Mouse (Mus musculus) midbrain, embryonic 10.5 days (tissue): Measurements from ENCODE around the gene Apopt1. TPM values are rescaled to one million over a fixed set of nuclear protein-coding genes. Genes with fewer than 3 reads are reported as not detected.

Experiments
- DNase-seq: peaks from one replicate; pipeline ENCODE4 v3.0.0-alpha.2; 2017; ENCODE audit warnings: low spot score
- H3K27ac ChIP-seq: fragments of 300-500 bp; sonication (generic); replicated peaks from 2 replicates; pipeline ENCODE4 v1.5.1; 2016; ENCODE audit warnings: mild to moderate bottlenecking
- H3K27me3 ChIP-seq: fragments of 300-500 bp; sonication (generic); 2 replicates; pipeline ENCODE4 v1.6.1; 2016; ENCODE audit warnings: low read depth, mild to moderate bottlenecking; ENCODE audit not compliant: poor library complexity, severe bottlenecking
- H3K36me3 ChIP-seq: fragments of 300-500 bp; sonication (generic); 2 replicates; pipeline ENCODE4 v1.6.1; 2016; ENCODE audit warnings: mild to moderate bottlenecking, moderate library complexity
- H3K4me1 ChIP-seq: fragments of 300-500 bp; sonication (generic); 2 replicates; pipeline ENCODE4 v1.6.1; 2016
- H3K4me3 ChIP-seq: fragments of 300-500 bp; sonication (generic); 2 replicates; pipeline ENCODE4 v1.5.1; 2016; ENCODE audit warnings: mild to moderate bottlenecking, moderate library complexity
- H3K9me3 ChIP-seq: fragments of 300-500 bp; sonication (generic); replicated peaks from 2 replicates; pipeline ENCODE4 v1.6.1; 2016; ENCODE audit warnings: mild to moderate bottlenecking
- WGBS: fragments of 180-500 bp; shearing (Covaris S2); methylation state at CpG from one replicate; pipeline ENCODE4 v1.1.7; 2016; 5-methylcytosine and 5-hydroxymethylcytosine counted together
- polyA plus RNA-seq: library from polyadenylated mRNA; unstranded; fragments of >200 nt; fragmentation: Nextera tagmentation; extraction: Ambion mirVana; gene quantifications from 2 replicates; pipeline ENCODE4 v1.2.1, GENCODE M21; 2016

The Apopt1 gene
- polyA plus RNA-seq, 1 experiment from 2014 or later, result 59.8 TPM

DNA sequence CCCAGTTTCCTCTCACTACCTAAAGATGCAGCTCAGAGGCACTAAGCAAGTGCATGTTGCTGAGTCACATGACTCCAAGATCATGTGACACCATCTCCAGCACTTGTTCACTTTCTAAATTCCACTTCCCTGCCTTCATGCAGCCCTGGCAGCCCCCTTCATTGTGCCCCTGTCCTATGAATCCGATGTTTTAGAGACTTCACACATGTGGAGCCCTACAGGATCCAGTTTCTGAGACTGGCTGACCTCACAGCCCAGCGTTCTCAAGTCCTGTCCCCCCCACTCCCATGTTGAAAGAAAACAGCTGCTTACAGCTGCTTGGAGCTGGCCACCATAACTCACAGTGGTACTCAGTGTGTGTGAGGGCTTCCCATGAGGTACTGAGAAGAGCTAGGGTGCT, 30.4 kb downstream of the Apopt1 start:
- Histone ChIP-seq H3K36me3 (no peaks in the 10 kb centered on the region; the same call in 1 of the 2 replicates), H3K27me3 (no peaks in the 10 kb centered on the region), H3K27ac (no peak overlapping the region), H3K4me1 (peaks cover 7% of the 10 kb centered on the region; the same call in 1 of the 2 replicates), H3K4me3 (no peak overlapping the region), H3K9me3 (no peaks in the 10 kb centered on the region)
- DNase-seq, result no peak
- 78% methylated on average over 2 of the region's 2 CpGs for WGBS

DNA sequence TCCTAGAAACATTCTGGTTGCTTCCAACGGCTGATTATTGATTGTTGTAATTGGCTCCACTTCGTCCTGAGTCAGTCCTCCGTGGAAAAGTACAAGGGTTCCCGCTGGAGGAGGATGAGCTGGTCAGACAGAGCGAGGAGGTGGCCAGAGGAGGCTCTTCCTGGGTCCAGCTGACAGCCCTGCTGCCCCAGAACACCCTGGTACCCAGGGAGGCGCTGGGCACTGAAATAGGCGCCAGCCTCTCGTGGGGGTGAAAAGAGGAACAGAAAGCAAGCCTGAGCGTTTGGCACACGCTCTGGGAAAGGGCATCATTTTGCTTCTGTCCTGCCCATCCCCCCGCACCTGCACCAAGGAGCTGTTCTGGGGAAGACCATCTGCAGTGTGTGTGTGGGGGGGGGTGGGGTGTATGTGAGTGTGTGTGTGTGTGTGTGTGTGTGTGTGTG, 30.9 kb downstream of the Apopt1 start:
- no peaks in the 10 kb centered on the region for H3K9me3 ChIP-seq
- no peaks in the 10 kb centered on the region for H3K27me3 ChIP-seq
- H3K27ac ChIP-seq, result no peak overlapping the region
- no peaks in the 10 kb centered on the region; the same call in 1 of the 2 replicates for H3K36me3 ChIP-seq
- no peak for DNase-seq
- H3K4me1 ChIP-seq, result peaks cover 7% of the 10 kb centered on the region; the same call in 1 of the 2 replicates
- no peak overlapping the region for H3K4me3 ChIP-seq
- 86% methylated on average over 11 of the region's 11 CpGs for WGBS

GRCm38 (mm10) chr12:111745274-111745673, 32.2 kb downstream of the Apopt1 start:
- Histone ChIP-seq H3K4me3 (no peak overlapping the region), H3K36me3 (no peaks in the 10 kb centered on the region), H3K4me1 (peaks cover 7% of the 10 kb centered on the region; the same call in 1 of the 2 replicates), H3K27ac (no peak overlapping the region), H3K9me3 (no peaks in the 10 kb centered on the region), H3K27me3 (no peaks in the 10 kb centered on the region)
- WGBS, result 83% methylated on average over 6 of the region's 6 CpGs
- no peak for DNase-seq

- Histone ChIP-seq H3K4me3 (no peak overlapping the region), H3K36me3 (no peaks in the 10 kb centered on the region), H3K27ac (0 out of 2 replicates have a peak overlapping the region, but pooled peaks have one; percentile 18), H3K9me3 (no peaks in the 10 kb centered on the region), H3K4me1 (peaks cover 7% of the 10 kb centered on the region; the same call in 1 of the 2 replicates), H3K27me3 (no peaks in the 10 kb centered on the region)
- WGBS, result 76% methylated on average over 5 of the region's 5 CpGs
- no peak for DNase-seq
Observed at GRCm38 (mm10) chr12:111746091-111746490, 33.0 kb downstream of the Apopt1 start.

DNA sequence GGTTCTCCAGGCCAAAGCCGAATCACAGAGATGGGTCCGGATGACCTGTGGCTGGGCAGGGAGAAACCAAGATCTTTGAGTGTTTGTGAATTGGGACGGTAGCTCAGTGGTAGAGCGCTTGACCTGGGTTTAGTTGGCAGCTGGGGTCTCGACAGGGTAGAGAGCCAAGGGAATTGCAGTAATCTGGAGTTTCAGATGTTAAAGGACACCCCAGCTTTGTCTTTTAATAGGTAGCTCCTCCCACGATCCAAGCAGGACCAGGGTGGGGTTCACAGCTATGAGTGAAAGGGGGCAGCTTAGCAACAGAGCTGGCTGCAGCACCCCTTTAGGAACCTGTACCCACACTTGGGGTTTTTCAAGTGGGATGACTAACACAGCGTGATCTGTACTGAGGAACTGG, 34.4 kb downstream of the Apopt1 start:
- peaks cover 7% of the 10 kb centered on the region; the same call in 1 of the 2 replicates for H3K4me1 ChIP-seq
- H3K9me3 ChIP-seq, result no peaks in the 10 kb centered on the region
- H3K27me3 ChIP-seq, result no peaks in the 10 kb centered on the region
- H3K36me3 ChIP-seq, result no peaks in the 10 kb centered on the region
- 85% methylated on average over 7 of the region's 7 CpGs for WGBS
- H3K4me3 ChIP-seq, result no peak overlapping the region
- H3K27ac ChIP-seq, result no peak overlapping the region
- DNase-seq, result no peak

GRCm38 (mm10) chr12:111750739-111751138, 37.7 kb downstream of the Apopt1 start:
- WGBS, result 92% methylated on average over 3 of the region's 3 CpGs
- Histone ChIP-seq H3K4me3 (no peak overlapping the region), H3K36me3 (no peaks in the 10 kb centered on the region), H3K27ac (no peak overlapping the region), H3K27me3 (no peaks in the 10 kb centered on the region), H3K9me3 (no peaks in the 10 kb centered on the region), H3K4me1 (peaks cover 7% of the 10 kb centered on the region; the same call in 1 of the 2 replicates)
- no peak for DNase-seq

GRCm38 (mm10) chr12:111752491-111752890, 39.4 kb downstream of the Apopt1 start:
- Histone ChIP-seq H3K9me3 (no peaks in the 10 kb centered on the region), H3K4me3 (no peak overlapping the region), H3K36me3 (no peaks in the 10 kb centered on the region), H3K27me3 (peaks cover 8% of the 10 kb centered on the region; the same call in 1 of the 2 replicates), H3K4me1 (peaks cover 2% of the 10 kb centered on the region; the same call in 1 of the 2 replicates), H3K27ac (no peak overlapping the region)
- 90% methylated on average over 6 of the region's 6 CpGs for WGBS
- no peak for DNase-seq

DNA sequence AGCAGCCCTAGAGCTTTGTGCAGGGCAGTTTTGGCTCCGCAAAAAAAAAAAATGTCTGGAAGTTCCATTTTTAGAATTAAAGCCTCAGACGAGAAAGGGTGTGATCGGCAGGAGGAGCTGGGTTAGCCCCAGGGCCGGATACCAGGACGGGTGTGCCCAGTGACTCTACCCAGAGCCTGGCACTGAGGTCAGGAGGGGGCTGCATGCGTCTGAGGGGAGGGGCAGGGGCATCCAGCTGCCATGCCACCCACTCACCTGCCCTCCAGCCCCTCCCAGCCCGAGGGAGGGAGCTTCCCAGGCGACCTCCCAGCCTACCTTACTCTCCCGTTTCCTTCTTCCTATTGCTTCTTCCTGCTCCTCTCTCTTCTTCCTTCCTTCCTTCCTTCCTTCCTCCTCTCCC, 40.3 kb downstream of the Apopt1 start:
- Histone ChIP-seq H3K27me3 (peaks cover 12% of the 10 kb centered on the region; the same call in 1 of the 2 replicates), H3K27ac (no peak overlapping the region), H3K4me1 (peaks cover 11% of the 10 kb centered on the region), H3K4me3 (no peak overlapping the region), H3K36me3 (no peaks in the 10 kb centered on the region), H3K9me3 (no peaks in the 10 kb centered on the region)
- no peak for DNase-seq
- WGBS, result 72% methylated on average over 9 of the region's 9 CpGs

DNA sequence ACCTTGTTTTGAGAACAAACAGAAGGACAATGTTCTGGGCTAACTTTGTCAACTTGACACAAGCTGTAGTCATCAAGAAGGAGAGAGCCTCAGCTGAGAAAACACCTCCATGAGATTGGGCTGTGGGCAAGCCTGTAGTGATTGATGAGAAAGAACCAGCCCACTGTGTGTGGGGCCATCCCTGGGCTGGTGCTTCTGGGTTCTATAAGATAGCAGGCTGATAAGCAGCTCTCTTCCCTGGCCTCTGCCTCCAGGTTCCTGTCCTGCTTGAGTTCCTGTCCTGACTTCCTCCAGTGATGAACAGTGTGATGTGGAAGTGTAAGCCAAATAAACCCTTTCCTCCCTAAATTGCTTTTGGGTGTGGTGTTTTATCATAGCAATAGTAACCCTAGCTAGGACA, 41.6 kb downstream of the Apopt1 start:
- Histone ChIP-seq H3K4me3 (no peak overlapping the region), H3K27me3 (peaks cover 12% of the 10 kb centered on the region; the same call in 1 of the 2 replicates), H3K9me3 (no peaks in the 10 kb centered on the region), H3K27ac (no peak overlapping the region), H3K36me3 (no peaks in the 10 kb centered on the region), H3K4me1 (peaks cover 24% of the 10 kb centered on the region)
- DNase-seq, result no peak

DNA sequence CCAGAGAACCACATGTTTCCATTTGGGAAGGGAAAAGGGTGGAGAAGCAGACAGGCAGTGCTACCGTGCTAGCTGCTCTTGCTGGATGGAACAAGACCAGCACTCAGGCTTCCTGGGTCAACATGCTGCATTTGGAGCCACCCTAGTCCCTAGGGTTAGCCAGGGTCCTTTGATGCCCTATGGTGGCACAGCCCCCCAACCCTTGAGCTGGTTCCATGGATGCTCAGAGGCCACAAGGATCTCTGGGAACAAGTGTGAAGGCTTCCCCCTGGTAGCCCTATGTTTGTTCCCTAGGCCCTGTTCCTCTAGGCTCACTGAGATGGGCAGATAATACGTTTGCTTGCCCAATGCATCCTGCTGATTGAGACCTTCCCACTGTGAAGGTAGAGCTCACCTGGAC, 42.2 kb downstream of the Apopt1 start:
- Histone ChIP-seq H3K9me3 (no peaks in the 10 kb centered on the region), H3K27me3 (peaks cover 12% of the 10 kb centered on the region; the same call in 1 of the 2 replicates), H3K36me3 (no peaks in the 10 kb centered on the region), H3K4me3 (no peak overlapping the region), H3K27ac (no peak overlapping the region), H3K4me1 (peaks cover 29% of the 10 kb centered on the region)
- 75% methylated on average over 2 of the region's 2 CpGs for WGBS
- DNase-seq, result no peak

DNA sequence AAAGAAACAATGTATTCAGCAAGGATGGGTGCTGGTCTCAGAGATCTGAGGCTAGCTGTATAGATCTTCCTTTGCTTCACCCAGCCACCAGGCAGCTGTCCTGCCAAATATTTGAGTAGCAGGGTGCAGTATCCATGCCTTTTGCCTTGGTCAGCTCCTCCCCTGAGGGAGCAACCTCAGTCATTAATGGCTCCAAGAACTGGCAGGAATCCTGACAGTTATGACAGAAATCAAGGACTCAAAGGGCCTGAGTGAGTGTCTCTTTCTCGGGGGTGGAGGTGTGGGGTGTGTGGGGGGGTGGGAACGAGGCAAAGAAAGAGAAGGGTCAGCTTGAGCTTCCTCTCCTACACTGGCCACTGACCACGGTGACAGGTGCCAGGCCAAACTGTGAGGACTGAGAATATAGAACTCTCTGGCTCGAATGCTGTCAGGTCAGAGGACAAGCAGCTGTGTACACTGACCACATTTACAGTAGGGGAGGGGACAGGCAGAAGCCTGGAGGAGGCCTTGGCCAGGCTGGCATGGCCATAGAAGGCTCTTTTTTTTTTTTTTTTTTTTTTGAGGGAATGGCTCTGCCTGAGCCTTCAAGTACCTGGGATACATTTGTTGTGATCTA, 43.1 kb downstream of the Apopt1 start:
- 72% methylated on average over 4 of the region's 4 CpGs for WGBS
- Histone ChIP-seq H3K9me3 (no peaks in the 10 kb centered on the region), H3K4me3 (no peak overlapping the region), H3K4me1 (peaks cover 39% of the 10 kb centered on the region), H3K27ac (no peak overlapping the region), H3K27me3 (peaks cover 12% of the 10 kb centered on the region; the same call in 1 of the 2 replicates), H3K36me3 (no peaks in the 10 kb centered on the region)
- no peak for DNase-seq

- Histone ChIP-seq H3K36me3 (no peaks in the 10 kb centered on the region), H3K4me3 (no peak overlapping the region), H3K27ac (no peak overlapping the region), H3K4me1 (peaks cover 44% of the 10 kb centered on the region), H3K9me3 (no peaks in the 10 kb centered on the region), H3K27me3 (peaks cover 12% of the 10 kb centered on the region; the same call in 1 of the 2 replicates)
- WGBS, result 50% methylated on average over 5 of the region's 5 CpGs
- DNase-seq, result no peak
Observed at GRCm38 (mm10) chr12:111756698-111757082, 43.6 kb downstream of the Apopt1 start.

DNA sequence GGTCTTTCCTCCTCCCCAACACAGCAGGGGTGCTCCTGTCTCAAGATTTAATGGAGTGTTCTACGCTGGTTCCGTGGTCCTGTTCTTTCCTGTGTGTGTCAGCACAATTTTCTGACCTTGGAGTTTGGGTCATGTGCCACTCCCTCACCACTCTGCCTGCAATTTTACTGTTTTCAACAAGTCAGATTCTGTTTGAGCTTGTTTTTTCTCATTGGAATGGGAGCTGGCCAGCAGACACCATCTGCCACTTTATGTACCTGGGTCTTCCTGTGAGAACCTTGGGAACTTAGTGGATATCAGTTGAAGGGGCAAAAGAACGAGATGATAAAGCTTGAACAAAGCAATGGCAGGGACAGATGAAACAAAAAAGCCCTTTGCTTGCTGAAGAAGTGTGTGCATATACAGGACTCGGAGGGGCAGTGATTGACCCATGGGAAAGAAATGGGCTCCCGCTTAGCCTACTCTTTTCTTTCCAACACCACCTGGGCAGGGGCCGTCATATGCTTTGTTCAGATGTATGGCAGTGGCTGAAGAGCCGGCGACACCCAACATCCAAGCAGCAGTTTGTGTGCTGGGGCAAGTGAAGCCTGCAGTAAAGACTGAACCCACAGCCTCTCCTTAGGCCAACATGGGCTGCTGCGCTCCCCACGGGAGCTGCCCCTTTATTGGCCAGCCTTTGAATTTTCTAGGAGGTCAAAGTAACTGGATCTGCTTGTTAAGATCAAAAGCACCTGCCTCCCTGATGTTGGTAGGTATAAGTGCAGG, 44.7 kb downstream of the Apopt1 start:
- DNase-seq, result no peak
- Histone ChIP-seq H3K27me3 (peaks cover 12% of the 10 kb centered on the region; the same call in 1 of the 2 replicates), H3K4me1 (peaks cover 53% of the 10 kb centered on the region), H3K27ac (peak overlapping the region; percentile 95), H3K9me3 (no peaks in the 10 kb centered on the region), H3K4me3 (peak overlapping the region; percentile 89), H3K36me3 (peaks cover 9% of the 10 kb centered on the region)
- 61% methylated on average over 10 of the region's 10 CpGs for WGBS
